Mouse (Mus musculus) megakaryocyte-erythroid progenitor cell, adult 5-6 weeks (primary cell): Measurements from ENCODE around the gene Adamtsl1. TPM values are rescaled to one million over a fixed set of nuclear protein-coding genes. Genes with fewer than 3 reads are reported as not detected.

Experiments
- ATAC-seq: replicated peaks from 2 replicates; pipeline ENCODE4 v1.8.0; 2016; ENCODE audit warnings: mild to moderate bottlenecking, inconsistent platforms; ENCODE audit not compliant: severe bottlenecking, poor library complexity, low FRiP score, low TSS enrichment
- total RNA-seq, 2 experiments: library from RNA; stranded (forward) in 1 of 2; stranded (reverse) in 1 of 2; fragments of 200-1000, 215-1000 nt in 1 of 2; fragments of >200 nt in 1 of 2; fragmentation: Nextera tagmentation in 1 of 2; gene quantifications; 2 replicates each; pipeline ENCODE4 v1.2.3; 2014 to 2017

The Adamtsl1 gene
- total RNA-seq, 2 experiments from 2014 or later: not detected

GRCm38 (mm10) chr4:86122431-86122830, 608.5 kb downstream of the Adamtsl1 start:
- ATAC-seq: no peak

DNA sequence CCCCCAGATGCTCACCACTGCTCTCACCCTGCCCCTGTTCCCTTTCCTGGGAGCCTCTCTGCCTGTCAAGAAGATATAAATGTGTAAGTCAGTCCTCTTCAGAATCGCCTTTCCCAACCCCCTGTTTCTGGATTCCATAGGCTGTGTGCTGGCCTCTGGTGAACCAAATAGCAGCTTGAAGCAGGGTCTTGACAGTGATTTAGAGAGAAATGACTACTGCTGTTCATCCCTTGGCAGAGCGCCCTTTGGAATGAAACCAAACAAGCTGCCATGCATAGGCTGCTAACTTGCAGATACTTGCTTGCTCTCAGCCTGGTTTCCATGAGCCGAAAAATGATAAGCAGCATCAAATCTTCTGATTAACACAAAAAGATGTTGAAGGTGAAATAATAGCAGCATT, 610.4 kb downstream of the Adamtsl1 start:
- ATAC-seq: no peak

GRCm38 (mm10) chr4:86126636-86127035, 612.7 kb downstream of the Adamtsl1 start:
- no peak for ATAC-seq

- ATAC-seq: no peak
These were observed 644.6 kb downstream of the Adamtsl1 start for GRCm38 (mm10) chr4:86158551-86158950.

GRCm38 (mm10) chr4:86159362-86159761, 645.4 kb downstream of the Adamtsl1 start:
- ATAC-seq: no peak

DNA sequence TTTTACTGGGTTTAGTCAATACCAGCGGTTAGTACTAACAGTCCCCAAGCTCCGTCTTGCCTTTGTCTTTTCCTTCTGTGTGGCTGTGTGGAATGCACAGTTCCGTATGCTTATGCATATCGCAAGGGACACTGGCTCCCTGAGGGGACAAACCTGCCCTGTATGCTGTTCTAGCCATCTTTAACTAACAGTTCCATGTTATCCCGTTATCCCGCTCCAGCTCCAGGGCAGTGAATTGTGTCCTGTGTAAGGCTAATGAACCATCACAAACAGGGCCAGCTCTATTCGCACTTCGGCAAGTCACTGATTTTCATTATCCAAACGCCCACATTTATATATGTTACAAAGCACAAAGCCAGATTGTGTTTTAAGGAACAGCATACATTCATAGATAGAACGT, 656.8 kb downstream of the Adamtsl1 start:
- no peak for ATAC-seq

DNA sequence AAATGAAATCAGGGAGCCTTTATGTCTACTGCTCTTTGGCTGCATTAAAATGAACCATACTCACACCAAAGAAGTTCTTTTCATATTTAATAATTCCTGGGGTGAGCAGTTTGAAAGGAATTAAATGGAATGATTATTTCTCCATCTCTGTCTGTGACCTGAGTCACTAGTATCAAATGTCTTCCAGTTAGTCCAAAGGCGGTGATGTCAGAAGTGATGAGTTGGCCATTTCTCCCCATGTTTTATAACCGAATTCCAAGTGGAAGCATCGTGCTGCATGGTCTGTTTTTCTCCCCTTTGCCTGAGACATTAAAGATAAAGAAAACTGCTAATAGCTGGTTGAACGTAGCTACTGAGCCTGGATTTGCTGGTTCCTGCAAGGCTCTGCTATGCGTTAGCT, 657.5 kb downstream of the Adamtsl1 start:
- ATAC-seq: no peak

GRCm38 (mm10) chr4:86177471-86177870, 663.5 kb downstream of the Adamtsl1 start:
- ATAC-seq: no peak

- no peak for ATAC-seq
These were observed 664.1 kb downstream of the Adamtsl1 start for GRCm38 (mm10) chr4:86178116-86178515.

DNA sequence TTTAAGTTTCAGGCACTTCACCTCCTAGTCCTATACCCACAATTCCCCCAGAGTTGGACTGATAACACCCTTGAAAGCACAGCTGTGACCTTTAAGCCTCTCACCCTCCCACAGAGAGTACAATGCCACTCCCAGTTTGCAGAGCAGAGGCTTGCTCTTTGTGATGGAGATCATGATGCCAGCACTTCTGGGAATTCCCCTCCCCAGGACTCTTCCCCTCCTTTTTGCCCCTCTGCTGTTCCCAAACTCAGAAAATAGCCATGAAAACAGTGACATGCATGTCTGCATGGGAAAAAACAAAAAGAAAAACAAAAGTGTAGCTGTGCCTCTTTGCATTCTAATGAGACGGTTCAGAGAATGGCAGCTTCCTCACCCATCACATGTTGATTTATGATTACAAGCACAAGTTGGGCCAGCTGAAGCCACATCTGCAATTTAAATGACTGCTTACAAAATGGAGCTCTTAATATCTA, 669.8 kb downstream of the Adamtsl1 start:
- ATAC-seq: no peak

GRCm38 (mm10) chr4:86189853-86190252, 675.9 kb downstream of the Adamtsl1 start:
- ATAC-seq: no peak

- no peak for ATAC-seq
These were observed 677.2 kb downstream of the Adamtsl1 start for GRCm38 (mm10) chr4:86191195-86191594.

- ATAC-seq: no peak
These were observed 687.8 kb downstream of the Adamtsl1 start for GRCm38 (mm10) chr4:86201766-86202165.

- no peak for ATAC-seq
These were observed 689.3 kb downstream of the Adamtsl1 start for GRCm38 (mm10) chr4:86203288-86203687.

GRCm38 (mm10) chr4:86224875-86225274, 710.9 kb downstream of the Adamtsl1 start:
- ATAC-seq: no peak

- ATAC-seq: no peak
These were observed 713.1 kb downstream of the Adamtsl1 start for GRCm38 (mm10) chr4:86227096-86227495.

GRCm38 (mm10) chr4:86233197-86233596, 719.2 kb downstream of the Adamtsl1 start:
- ATAC-seq: no peak

GRCm38 (mm10) chr4:86241854-86242424, 728.0 kb downstream of the Adamtsl1 start:
- ATAC-seq: no peak

DNA sequence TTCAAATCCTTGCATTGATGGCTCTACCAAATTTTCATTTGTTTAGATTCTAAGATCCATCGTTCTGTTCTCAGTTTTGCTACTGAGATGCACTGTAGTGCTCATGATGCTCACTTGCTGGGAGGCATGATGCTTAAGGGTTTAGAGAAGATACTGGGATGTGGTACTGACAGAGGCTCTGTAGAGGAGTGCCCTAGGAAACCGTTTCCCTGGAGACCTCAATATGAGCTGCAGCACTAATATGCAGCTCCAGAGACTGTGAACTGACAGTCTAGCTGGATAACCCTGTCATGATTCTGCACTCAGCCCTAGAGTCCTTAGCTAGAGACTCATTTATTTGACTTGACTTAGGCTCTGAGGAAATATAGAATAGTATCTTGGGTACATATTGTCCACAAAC, 756.1 kb downstream of the Adamtsl1 start:
- no peak for ATAC-seq

DNA sequence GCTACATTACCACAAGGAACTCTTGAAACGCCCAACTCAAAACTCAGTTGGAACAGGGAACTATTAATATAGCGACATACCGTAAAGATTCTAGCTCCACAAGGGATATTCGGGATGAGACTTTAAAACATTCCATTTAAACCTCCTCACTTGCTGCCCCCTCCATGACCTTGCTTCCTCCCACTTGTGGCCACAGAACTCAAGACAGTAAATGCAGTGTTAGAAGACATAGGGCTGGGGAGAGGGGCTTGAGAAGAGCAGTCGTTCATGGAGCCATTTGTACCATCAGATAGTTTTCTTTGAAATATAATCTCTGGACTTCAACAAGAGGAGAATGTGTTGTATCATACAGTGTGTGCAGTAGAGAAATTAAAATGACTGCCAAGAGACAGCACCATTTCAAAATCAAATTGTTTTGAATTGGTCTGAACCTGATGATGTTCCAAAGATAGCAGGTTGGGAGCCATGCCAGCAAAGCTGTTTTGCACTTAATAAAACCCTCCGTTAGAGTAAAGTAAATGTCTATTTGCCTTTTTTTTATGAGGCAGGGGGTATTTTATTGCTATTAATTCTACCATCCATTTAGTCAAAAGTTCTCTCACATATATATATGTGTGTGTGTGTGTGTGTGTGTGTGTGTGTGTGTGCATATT, 759.9 kb downstream of the Adamtsl1 start:
- no peak for ATAC-seq

- ATAC-seq: no peak
These were observed 760.7 kb downstream of the Adamtsl1 start for GRCm38 (mm10) chr4:86274663-86275062.
